Mouse (Mus musculus) right cerebral cortex, adult 2 months (tissue): Measurements from ENCODE around the gene Gm813.

Experiments
- DNase-seq, 2 experiments: peaks; one replicate each; pipeline ENCODE4 v3.0.0; 2021 to 2022; ENCODE audit warnings: low spot score in 2 of 2

Gene Gm813

GRCm38 (mm10) chr16:58604680-58605079 lies 12.1 kb downstream of the Gm813 start:
- no peak for DNase-seq

GRCm38 (mm10) chr16:58603831-58604230 lies 12.9 kb downstream of the Gm813 start:
- no peak for DNase-seq

DNA sequence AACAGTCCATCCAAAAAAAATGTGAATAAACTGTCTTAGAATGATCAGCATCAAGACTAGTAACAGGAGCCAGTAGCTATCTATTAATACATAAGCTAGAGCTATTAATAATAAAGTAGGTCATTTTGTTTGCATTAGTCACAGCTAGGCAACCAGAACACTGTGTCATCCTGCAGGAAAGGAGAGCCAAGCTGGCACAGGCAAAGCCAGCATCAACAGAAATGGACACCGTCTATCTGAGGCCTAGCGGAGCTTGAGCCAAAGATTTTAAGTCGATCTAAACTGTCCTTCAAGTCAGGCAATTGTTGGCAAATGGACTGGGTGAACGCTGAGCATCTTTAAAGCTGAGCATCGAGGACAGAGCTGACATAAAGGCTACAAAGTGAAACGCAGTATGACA lies 15.9 kb downstream of the Gm813 start:
- peak in 1 of 2 experiments; percentile 3 for DNase-seq

- DNase-seq: no peak
These were observed 25.5 kb downstream of the Gm813 start for GRCm38 (mm10) chr16:58591299-58591698.

- no peak for DNase-seq
These were observed 27.3 kb downstream of the Gm813 start for GRCm38 (mm10) chr16:58589444-58589843.

DNA sequence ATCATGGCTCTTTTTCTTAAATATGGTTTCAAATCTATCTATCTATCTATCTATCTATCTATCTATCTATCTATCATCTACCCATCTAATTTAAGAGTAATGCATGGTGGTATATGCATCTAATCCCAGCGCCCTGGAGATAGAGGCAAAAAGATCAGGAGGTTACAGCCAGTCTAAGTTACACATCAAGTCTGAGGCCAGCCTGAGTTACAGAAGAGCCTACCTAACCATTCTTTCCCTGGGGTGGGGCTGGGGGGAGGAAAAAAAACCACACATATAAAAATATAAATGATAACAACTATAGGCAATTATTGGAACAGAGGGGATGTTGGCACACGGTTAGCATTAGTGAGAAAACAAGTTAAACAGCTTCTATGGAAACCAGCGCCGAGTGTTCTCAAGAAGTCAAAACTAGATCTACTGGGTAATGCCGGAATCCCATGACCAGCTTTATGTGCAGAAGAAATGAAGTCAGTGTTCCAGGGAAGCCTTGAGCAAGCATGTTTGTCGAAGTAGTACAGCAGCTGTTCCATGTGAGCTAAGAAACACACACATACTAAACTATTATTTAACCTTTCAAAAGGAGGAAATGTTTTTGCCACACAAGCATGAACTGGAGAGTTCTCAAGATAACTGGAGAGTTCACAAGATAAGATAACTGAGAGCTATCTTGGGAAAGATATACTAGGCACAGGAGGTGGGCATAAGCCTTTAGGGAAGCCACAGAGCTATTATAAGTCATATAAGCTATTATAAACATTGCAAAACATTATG lies 42.6 kb downstream of the Gm813 start:
- DNase-seq: no peak

- DNase-seq: no peak
These were observed 46.0 kb downstream of the Gm813 start for GRCm38 (mm10) chr16:58570694-58571264.
